Mouse (Mus musculus) lung, postnatal 10 days (tissue): ENCODE results near the gene Rin1.

Source experiments
- DNase-seq: peaks from one replicate; pipeline ENCODE4 v3.0.0; 2021

Rin1 gene

DNA sequence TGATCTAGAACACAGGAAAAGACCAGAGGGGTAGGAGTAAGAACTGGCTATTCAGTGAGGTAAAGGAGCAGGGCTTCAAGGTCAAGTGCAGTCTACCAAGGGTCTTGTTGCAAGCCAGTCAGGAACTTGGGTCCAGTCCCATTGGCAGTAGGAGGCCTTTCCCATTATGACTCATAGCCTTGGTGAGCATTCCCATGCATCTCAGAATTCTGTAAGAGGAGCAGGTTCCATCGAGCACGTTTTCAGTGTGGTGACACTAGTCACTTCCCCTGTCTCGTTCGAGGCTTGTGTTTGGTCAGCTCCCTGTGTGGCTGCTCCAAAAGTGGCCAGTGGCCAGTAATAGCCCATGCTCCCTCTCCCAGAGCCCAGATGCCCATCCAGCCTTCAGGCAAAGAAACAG is 4.8 kb upstream of the Rin1 start:
- no peak for DNase-seq

DNA sequence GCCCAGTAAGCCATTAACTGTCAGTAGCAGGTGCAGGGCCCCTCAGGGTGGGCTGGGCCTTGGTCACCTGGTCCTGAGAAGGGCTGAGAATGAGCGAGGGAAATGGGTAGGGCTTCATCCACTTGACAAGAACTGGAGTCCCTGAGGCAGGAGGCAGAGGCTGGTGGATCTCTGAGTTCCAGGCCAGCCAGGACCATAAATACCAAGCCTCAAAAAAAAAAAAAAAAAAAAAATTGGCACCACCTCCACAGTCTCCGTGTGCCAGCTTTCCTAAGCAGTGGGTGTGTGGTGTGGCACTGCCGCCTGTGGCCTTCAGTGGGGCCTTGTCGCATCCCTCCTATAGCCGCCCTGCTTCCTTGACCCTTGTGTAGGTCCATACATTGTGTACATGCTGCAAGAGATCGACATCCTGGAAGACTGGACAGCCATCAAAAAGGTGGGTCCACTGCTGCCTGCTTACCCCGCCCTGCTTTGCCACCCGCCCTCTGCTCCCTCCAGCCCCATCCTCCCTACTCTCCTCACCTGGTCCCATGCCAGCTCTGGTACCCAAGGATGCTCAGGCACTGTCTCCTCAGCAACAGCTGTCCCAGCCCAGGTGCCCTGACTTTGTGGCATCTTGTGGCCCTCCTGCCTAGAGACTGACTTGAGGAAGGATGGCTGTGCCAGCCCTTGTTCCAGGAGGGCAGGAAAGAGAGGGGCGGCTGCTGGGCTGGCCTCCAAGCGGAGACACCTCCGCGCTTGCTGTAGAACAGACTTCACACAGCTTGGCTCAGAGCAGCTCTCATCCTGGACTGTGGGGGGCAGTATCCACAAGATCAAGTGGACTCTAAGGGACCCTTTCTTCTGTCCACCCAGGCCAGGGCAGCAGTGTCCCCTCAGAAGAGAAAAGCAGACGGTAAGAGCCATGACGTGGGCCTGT is 1.9 kb upstream of the Rin1 start:
- DNase-seq: no peak

DNA sequence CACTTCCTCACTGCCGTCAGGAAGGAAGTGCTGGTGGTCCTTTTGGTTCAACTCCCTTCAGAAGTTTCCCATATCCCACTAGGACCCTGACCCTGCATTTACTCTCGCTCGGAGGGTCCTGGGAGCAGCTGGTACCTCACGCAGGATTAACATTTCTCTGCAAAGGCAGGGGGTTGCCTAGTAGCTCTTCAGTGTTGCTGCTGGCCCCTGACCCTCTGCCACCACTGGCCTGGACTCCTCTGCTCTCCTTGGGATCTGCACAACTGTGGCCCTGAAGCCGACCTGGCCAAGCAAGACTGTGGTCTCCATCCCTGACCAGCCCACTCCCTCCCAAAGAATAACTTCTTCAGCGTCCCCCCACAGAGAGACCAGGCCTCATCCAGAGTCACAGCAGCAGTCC is 956 bp upstream of the Rin1 start:
- no peak for DNase-seq

DNA sequence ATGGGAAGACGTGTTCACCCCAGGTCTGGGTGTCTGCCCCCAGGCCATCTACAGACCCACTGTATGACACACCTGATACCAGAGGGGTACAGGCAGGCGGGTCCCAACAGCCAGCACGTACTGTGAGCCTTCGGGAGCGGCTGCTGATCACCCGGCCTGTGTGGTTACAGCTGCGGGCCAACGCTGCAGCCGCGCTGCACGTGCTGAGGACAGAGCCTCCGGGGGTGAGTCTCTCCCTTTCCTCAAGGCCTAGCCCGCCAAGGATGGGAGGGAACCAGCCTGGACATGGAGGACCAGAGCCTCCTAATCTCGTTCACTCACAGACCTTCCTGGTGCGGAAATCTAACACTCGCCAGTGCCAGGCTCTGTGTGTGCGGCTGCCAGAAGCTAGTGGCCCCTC is 750 bp downstream of the Rin1 start:
- no peak for DNase-seq

DNA sequence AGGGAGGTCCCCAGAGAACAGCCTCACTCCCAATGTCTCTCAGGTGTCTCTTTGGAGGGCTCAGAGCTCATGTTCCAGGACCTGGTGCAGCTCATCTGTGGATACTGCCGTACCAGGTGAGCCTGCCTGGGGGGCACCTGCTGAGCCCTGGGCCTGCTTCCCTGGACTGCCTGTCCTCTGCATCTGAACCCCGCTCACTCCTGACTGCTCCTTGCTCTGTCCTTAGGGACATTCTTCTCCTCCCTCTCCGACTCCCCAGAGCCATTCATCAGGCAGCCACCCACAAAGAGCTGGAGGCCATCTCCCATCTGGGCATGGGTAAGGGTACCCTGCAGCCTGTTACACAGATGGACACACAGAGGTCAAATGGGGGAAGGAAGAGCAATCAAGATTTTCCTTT is 1.2 kb downstream of the Rin1 start:
- no peak for DNase-seq

DNA sequence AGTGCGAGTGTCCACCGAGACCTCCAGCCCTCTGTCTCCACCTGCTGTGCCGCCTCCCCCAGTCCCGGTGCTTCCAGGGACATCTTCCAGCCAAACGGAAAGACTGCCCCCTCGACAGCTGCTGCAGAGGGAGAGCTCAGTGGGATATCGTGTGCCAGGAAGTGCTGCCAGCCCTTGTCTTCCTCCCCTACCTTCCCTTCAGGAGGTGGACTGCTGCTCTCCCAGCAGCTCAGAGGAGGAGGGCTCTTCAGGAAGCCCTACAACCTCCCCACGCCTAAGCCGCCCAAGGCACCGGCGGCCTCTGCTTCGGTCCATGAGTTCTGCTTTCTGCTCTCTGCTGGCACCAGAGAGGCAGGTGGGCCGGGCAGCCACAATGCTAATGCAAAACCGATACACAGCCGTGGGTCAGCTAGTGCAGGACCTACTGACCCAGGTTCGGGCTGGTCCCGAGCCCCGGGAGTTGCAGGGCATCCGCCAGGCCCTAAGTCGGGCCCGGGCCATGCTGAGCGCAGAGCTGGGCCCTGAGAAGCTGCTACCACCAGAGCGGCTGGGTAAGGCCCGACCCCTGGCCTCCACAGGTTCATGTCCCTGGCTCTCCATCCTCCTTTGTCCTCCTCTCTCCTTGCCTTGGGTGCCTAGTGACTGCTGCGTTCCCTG is 2.0 kb downstream of the Rin1 start:
- DNase-seq: no peak

DNA sequence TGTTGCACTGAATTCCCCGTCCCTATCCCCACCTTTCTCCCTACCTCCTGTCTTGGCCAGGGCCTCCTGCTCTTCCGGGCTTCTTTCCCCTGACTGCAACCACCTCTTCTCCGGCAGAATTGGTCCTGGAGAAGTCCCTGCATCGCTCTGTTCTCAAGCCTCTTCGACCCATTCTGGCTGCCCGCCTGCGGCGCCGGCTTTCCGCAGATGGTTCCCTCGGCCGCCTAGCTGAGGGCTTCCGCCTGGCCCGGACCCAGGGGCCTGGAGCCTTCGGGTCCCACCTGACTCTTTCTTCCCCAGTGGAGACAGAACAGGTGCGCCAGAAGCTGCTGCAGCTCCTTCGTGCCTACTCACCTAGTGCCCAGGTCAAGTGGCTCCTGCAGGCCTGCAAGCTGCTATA is 2.6 kb downstream of the Rin1 start:
- DNase-seq: no peak

DNA sequence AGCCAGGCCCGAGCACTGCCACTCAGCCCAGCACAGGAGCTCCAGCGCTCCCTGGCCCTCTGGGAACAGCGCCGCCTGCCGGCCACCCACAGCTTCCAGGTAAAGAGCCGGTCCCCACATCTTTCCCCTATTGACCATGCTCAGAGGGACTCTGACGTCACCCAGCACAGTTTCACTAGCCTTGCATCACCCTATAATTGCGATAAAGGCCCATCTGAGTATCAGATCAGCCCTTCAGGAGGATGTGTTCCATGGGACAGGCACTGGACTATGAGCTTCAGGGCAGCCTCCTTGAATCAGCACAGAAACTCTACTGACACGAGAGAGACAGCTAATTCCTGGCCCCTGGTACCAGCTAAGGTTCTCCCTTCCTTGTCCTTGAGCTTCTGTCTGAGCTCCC is 3.6 kb downstream of the Rin1 start:
- peak; percentile 67 for DNase-seq

DNA sequence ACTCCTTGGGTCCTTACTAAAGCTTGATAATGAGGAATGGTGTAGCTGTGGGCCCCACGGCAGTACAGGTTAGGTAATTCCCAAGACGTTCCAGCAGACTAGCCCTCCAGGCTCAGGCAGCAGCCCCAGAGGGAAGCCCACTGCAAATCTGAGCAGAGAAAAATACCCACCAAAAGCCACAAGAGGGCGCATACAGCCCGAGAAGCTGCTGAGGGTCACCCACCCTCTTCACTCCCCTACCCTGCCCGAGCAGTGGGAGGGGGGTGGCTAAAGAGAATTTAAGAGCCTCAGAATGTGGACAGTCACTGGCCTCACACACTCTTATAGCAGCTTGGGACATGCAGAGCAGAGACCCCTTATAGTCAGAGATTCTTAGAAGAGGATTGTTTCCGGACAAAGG is 6.0 kb downstream of the Rin1 start:
- DNase-seq: peak; percentile 81

DNA sequence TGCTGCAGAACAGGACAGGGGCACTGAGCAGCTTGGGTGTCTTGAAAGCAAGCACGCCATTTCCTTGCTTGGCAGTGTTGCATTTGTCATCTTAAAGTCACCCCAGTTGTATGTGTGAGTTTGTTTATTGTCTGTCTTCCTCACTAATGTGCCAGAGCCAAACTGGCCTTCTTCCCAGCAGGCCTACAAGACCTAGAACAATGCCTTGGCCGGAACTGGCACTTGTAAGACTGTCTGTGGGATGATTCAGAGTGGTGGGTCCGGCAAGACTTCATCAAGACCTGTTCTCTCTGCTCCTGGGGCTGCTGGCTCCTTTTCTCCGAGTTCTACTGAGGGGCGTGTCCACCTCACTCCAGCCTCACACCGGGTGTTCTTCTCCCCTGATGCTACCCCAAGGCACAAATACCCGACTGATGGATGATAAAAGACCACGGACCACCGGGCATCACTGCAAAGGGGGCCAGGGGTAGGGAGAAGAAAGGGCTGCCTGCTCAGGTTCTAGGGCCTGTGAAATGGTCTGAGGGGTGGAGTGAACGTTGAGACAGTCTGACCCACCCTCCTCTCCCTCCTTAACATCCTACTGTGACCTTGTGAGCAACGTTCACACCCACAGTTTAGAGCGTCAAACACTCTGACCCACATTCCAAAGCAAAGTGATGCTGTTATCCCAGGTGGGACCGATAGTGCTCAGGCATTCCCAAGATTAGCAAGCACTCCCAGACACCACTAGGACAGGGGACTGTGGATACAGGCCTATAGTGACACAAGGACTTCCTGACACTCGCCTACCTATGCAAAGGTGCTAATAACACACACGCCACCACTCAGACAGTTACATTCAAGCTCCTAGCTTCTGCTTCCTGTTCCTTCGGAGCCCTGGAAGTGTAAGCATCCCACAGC is 7.8 kb downstream of the Rin1 start:
- DNase-seq: peak; percentile 86

DNA sequence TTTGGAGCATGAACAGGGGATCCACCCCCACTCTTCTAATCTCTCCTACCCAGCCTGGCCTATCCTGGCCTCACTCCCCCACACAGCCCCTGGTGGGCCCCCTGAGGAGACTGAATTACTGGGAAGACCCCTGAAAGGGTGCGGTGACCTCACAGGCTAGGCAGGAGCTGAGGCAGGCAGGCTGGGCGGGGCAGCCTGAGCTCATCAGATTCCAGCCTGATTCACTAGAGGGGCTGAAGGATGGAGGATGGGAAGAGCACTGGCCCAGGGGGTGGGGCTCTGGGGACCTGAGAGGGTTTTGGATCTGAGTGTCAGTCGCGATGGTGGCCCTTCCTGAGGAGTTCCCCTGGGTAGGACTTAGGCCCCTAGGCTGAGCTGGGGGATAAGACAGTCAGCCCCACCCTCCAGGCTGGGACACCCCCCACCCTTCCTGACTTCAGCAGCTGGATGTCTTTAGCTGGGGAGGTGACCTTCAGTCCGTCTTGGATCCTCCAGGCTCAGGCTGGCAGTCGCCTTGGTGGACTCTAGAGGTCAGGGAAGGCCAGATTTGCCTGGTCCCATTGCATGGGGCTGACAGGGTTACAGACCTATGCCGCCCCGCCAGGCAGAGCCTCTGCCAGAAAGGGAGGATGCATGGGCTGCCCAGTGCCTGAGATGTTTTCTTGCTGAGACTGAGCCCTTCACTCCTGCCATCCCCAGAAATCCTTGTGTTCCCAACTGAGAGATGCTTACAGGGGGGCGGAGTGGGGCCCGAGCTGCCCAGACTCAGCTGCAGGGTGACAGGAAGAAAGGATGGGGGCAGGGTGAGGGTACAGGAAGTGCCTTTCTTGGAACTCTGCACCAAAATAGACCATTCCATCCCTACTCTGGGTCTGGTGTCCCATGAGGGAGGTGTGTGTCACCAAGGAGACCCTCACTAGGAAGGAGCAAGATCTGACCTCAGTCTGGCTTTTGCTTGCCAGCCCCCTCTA is 8.8 kb downstream of the Rin1 start:
- peak; percentile 87 for DNase-seq

DNA sequence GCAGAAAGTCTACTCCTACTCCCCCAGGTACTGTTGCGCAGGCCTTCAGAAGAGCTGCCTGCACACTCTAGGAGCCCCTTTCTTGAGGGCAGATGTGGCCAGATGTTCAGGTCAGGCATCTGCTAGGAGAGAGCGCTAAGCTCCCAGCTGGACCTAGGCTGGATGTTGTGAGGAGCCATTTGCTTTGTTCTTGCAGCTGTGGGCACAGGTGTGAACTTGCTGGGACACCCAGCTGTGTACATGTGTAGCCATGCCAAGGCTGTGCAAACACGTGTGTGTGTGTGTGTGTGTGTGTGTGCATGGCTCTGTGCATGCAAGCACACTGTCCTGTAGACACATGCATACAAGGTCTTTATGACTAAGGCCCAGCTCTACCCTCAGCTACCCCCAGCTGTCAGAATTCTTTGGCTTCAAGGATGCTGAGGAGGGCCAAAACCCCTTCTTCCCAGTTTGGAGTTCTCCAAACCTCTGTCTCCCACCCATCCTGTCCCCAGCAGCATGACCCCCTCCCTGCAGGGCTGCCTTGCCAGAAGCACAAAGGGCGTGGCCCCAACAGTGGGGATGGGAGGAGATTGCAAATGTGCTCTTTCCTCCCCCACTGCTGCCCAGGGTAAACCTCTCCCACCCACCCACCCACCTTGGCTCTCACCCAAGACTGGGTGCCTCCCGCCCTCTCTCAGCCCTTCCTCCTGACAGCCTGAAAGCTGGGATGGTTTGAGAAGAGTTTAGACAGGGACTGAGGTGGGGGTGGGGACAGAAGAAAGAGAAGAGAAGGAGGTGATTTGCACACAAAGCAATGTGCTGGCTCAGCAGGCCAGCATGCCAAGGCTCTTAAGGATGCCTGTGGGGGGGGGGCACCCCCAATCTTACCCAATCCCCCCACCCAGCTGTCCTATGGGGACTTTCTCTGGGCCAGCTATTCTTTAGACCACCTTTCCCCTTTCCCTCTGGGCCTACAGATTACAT is 10.4 kb downstream of the Rin1 start:
- peak; percentile 91 for DNase-seq

DNA sequence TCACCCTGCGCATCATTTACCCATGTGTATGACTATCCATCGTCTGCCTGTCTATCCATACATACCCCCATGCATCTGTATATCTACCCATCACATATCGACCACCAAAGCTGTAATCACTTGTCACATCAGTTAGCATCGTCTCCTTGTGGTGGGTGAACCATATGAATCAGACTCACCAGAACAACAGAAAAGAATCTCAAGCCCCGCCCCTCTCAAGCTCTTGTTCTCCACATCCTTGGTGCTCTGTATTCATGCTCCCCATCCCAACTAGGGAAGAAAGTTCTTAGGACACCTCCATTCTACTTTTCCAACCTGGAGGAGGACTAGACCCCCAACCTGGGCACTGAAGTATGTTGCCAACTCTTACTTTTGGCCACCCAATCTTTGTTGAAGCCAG is 11.8 kb downstream of the Rin1 start:
- no peak for DNase-seq

DNA sequence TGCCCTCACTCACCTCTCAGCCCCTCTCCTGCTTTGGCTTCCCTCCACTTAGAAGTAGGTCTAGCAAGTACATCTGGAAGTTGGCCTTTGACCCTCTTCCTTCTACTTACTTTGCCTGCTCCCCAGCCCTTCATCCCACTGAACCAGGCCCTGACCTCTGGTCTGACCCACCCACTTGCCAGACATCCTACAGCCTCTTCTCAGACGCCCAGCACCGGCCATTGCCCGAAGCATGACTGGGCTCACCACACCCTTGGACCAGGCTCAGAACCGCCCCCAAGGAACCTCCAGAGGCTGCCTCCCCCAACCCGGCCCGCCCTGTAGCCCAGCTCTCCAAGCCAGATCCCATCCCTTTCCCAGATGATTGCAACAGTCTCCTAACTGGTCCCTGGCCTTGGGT is 12.2 kb downstream of the Rin1 start:
- peak; percentile 50 for DNase-seq

DNA sequence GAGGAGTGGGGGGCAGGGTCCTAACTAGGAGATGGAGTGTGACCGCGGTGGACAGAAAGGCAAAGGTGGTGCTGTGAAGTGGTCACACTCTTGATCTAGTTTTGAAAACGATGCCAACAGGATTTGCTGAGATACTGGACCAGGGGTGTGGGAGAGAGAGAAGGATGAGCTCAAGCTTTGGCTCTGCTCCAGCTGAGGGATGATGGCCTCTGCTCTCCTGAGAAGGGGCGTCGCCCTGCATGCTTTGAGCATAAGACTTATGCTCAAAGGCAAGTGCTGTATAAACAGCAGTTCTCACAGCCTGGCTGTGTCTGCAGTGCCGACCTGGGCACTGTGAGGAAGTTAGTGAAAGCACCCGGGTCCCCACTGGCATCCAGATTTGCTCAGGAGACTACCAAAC is 14.8 kb downstream of the Rin1 start:
- DNase-seq: peak; percentile 50

DNA sequence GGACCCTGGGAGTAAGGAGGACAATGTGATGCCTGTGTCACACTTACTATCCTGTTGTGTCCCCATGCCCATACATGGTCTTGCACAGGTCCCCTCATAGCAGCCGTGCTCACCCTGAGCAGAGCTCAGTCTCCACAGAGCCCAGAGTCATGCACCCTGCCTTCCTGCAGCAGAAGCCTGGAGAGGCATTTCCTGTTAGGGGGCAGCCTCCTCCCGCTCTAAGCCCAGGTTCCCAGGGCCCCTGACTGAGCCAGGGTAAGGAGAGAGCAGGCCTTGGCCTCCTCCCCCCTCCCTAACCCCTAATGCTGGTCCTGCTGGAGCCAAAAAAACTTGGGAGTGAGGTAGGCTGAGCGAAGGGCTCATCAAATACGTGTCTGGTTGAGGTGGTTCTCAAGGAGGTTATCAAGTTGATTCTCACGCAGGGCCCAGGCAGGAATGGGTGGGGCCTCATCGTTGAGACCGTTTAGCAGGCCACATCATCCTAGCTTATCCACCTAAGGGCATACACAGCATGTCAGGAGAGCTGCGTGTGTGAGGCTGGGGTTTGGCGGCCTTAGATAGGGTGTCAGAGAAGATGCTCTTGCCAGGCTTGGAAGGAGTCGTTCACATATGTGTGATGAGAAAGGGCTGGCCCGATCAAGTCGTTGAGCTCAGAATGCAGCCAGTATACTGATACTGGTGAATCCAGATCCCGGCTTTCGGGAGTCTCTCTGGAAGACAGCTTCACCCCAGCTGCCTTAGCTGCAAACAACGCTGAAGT is 16.9 kb downstream of the Rin1 start:
- peak; percentile 49 for DNase-seq

DNA sequence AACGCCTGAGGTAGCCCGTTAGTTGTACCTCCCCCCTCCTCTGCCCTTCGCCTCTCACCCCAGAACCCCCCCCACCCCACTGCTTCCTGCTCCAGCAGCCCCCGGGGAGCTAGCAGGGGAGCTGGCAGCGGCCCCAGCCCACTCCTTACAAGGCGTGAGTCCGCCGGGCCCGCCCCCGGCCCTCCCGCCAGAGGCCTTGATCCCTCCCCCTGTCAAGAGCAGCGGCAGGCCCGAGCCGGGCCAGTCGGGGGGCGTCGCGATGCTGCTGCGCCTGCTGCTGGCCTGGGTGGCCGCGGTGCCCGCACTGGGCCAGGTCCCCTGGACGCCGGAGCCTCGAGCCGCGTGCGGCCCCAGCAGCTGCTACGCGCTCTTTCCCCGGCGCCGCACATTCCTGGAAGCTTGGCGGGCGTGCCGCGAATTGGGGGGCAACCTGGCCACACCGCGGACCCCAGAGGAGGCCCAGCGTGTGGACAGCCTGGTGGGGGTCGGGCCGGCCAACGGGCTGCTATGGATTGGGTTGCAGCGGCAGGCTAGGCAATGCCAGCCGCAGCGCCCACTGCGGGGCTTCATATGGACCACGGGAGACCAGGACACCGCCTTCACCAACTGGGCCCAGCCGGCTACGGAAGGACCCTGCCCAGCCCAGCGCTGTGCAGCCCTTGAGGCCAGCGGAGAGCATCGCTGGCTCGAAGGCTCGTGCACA is 17.7 kb downstream of the Rin1 start, which contains the start of gene Cd248:
TSS of gene Cd248 (plus strand) at position 212 of the 703 bp plus-strand sequence.
- peak; percentile 88 for DNase-seq

DNA sequence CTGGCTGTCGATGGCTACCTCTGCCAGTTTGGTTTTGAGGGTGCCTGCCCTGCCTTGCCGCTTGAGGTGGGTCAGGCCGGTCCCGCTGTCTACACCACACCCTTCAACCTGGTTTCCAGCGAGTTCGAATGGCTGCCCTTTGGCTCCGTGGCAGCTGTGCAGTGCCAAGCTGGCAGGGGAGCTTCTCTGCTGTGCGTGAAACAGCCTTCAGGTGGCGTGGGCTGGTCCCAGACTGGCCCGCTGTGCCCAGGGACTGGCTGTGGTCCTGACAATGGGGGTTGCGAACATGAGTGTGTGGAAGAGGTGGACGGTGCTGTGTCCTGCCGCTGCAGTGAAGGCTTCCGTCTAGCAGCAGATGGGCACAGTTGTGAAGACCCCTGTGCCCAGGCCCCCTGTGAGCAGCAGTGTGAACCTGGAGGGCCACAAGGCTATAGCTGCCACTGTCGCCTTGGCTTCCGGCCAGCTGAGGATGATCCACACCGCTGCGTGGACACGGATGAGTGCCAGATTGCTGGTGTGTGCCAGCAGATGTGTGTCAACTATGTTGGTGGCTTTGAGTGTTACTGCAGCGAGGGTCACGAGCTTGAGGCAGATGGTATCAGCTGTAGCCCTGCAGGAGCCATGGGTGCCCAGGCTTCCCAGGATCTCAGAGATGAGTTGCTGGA is 18.4 kb downstream of the Rin1 start:
- no peak for DNase-seq

DNA sequence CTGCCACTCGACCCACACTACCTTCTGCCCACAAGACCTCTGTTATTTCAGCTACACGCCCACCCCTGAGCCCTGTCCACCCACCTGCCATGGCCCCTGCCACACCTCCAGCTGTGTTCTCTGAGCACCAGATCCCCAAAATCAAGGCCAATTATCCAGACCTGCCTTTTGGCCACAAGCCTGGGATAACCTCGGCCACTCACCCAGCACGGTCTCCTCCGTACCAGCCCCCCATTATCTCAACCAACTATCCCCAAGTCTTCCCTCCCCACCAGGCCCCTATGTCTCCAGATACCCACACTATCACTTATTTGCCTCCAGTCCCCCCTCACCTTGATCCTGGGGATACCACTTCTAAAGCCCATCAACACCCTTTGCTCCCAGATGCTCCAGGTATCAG is 19.2 kb downstream of the Rin1 start:
- no peak for DNase-seq
